8 mouse cellular contexts compared by ENCODE assay signal in the genomic region with DNA sequence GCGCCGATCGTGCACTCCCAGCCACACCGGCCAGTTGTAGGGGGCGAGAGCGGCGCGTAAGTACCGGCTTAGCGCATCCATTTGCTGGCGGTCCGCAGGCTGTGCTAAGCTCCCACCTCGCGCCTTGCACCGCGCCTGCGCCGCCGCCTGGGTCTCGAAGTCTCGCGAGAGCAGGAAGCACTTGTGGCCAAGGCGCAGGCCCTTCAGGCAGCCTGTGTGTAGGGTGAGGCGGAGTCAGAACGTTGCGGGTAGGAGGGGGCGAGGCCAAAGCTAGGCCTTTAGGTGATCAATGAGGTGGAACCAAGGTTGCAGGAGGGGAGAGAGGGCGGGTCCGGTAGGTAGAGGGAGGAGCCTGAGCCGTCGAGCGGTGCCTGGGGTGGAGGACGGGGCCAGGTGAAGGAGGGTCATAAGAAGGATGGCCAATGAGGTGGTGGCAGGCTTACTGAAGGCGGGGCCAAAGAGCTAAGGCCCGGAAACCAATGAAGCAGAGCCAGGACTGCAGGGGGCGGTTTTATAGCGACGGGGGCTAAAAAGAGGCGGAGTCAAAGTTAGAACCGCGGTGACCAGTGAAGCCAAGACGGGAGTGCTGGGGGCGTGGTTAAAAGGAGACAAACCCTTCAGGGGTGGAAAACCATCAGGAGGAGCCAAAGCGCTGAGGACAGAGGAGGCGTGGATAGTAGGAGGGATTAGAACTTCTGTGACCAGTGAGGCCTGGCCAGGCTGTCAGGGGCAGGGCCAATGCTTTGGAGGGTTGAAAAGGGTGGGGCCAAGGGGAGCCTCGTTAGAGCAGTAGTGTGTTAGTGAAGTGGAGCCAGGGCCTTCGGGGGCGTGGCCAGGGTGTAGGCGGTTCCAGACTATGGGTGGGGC. TPM values are rescaled to one million over a fixed set of nuclear protein-coding genes. Genes with fewer than 3 reads are reported as not detected.
DNase-seq lines count a peak whose midpoint lies in the region; ATAC-seq and TF ChIP-seq lines count a peak whose summit lies in the region.

No protein-coding gene starts in this region.

- intact Hi-C loops in heart, postnatal 10 days (cut with DNase I), result loop anchor here (5.0 kb wide), 2 partner anchors 47 to 1617 kb away; a partner anchor contains a TSS

- WGBS in forebrain, embryonic 13.5 days, result under 1% methylated on average over 49 of the region's 49 CpGs
- WGBS in large intestine, adult 2 months, result under 1% methylated on average over 49 of the region's 49 CpGs
- WGBS in liver, postnatal 0 days (ENCODE audit: insufficient replicate concordance), result 2% methylated on average over 48 of the region's 49 CpGs
- WGBS in neural tube, embryonic 14.5 days, result under 1% methylated on average over 49 of the region's 49 CpGs

- H3K9ac ChIP-seq in ES-Bruce4 (ENCODE audit: low read depth, poor library complexity, severe bottlenecking), result peak overlapping the region; percentile 74
- H3K9ac ChIP-seq in forebrain, embryonic 13.5 days, result peak overlapping the region; percentile 96
- H3K9ac ChIP-seq in liver, postnatal 0 days (replicated peaks), result peak overlapping the region; percentile 76
- H3K9ac ChIP-seq in neural tube, embryonic 14.5 days (replicated peaks; ENCODE audit: low read depth, low read length), result peak overlapping the region; percentile 95

- H3K27me3 ChIP-seq in ES-Bruce4 (ENCODE audit: control insufficient read depth, insufficient read depth, low read length, poor library complexity, severe bottlenecking), result no peaks in the 10 kb centered on the region
- H3K27me3 ChIP-seq in forebrain, embryonic 13.5 days, result no peaks in the 10 kb centered on the region
- peaks cover 29% of the 10 kb centered on the region for H3K27me3 ChIP-seq in liver, postnatal 0 days (ENCODE audit: insufficient read depth, low read length)
- no peaks in the 10 kb centered on the region for H3K27me3 ChIP-seq in neural tube, embryonic 14.5 days (ENCODE audit: control insufficient read depth, insufficient read depth, low read length)

- TF ChIP-seq EP300 in ES-Bruce4 (IDR thresholded peaks at IDR 0.05; ENCODE audit: insufficient read depth, low read depth, low read length), result peak; percentile 46; the same call in 1 of the 2 replicates
- TF ChIP-seq EP300 in liver, postnatal 0 days (IDR thresholded peaks at IDR 0.05; ENCODE audit: low read depth), result no peak

- peak; percentile 94 for TF ChIP-seq POLR2A in ES-Bruce4 (IDR thresholded peaks at IDR 0.05; ENCODE audit: insufficient read depth, low read length)

- peaks cover 1% of the 10 kb centered on the region for H3K4me1 ChIP-seq in ES-Bruce4 (ENCODE audit: control insufficient read depth, insufficient read depth, low read length)
- peaks cover 19% of the 10 kb centered on the region for H3K4me1 ChIP-seq in forebrain, embryonic 13.5 days
- H3K4me1 ChIP-seq in liver, postnatal 0 days (ENCODE audit: insufficient read depth), result peaks cover 21% of the 10 kb centered on the region
- peaks cover 8% of the 10 kb centered on the region; the same call in 1 of the 2 replicates for H3K4me1 ChIP-seq in neural tube, embryonic 14.5 days (ENCODE audit: control insufficient read depth, insufficient read depth, low read length)

- DNase-seq in heart, postnatal 10 days, result peak; percentile 97
- peak; percentile 99 for DNase-seq in large intestine, adult 2 months (ENCODE audit: low read depth, low spot score)
- DNase-seq in liver, postnatal 0 days, result peak; percentile 91
- DNase-seq in testis, postnatal 10 days (ENCODE audit: low spot score), result peak; percentile 96

- no peaks in the 10 kb centered on the region for H3K36me3 ChIP-seq in ES-Bruce4 (ENCODE audit: control insufficient read depth, insufficient read depth, low read length, poor library complexity, severe bottlenecking)
- no peaks in the 10 kb centered on the region for H3K36me3 ChIP-seq in forebrain, embryonic 13.5 days (ENCODE audit: poor library complexity, severe bottlenecking)
- H3K36me3 ChIP-seq in liver, postnatal 0 days (replicated peaks; ENCODE audit: insufficient read depth, low read length), result no peaks in the 10 kb centered on the region
- H3K36me3 ChIP-seq in neural tube, embryonic 14.5 days (ENCODE audit: control insufficient read depth, insufficient read depth, low read length), result no peaks in the 10 kb centered on the region

- no peak for TF ChIP-seq CTCF in ES-Bruce4 (IDR thresholded peaks at IDR 0.05; ENCODE audit: low read depth, low read length)
- peak; percentile 23 for TF ChIP-seq CTCF in liver, postnatal 0 days (IDR thresholded peaks at IDR 0.05; ENCODE audit: low read depth)

- peak overlapping the region; percentile 75 for H3K4me3 ChIP-seq in ES-Bruce4 (ENCODE audit: low read depth, low read length)
- peak overlapping the region; percentile 68 for H3K4me3 ChIP-seq in forebrain, embryonic 13.5 days
- peak overlapping the region; percentile 59 for H3K4me3 ChIP-seq in liver, postnatal 0 days (ENCODE audit: low read depth, low read length)
- peak overlapping the region; percentile 70 for H3K4me3 ChIP-seq in neural tube, embryonic 14.5 days (ENCODE audit: low read depth, low read length)

- H3K9me3 ChIP-seq in ES-Bruce4 (replicated peaks; ENCODE audit: control insufficient read depth, insufficient read depth, low read length, poor library complexity, severe bottlenecking), result no peaks in the 10 kb centered on the region
- no peaks in the 10 kb centered on the region for H3K9me3 ChIP-seq in forebrain, embryonic 13.5 days (replicated peaks)
- no peaks in the 10 kb centered on the region for H3K9me3 ChIP-seq in liver, postnatal 0 days (ENCODE audit: low read length)
- no peaks in the 10 kb centered on the region for H3K9me3 ChIP-seq in neural tube, embryonic 14.5 days (ENCODE audit: control insufficient read depth, low read length)

- peak overlapping the region; percentile 60 for H3K27ac ChIP-seq in ES-Bruce4 (ENCODE audit: insufficient read depth, low read length)
- H3K27ac ChIP-seq in forebrain, embryonic 13.5 days, result peak overlapping the region; percentile 95
- H3K27ac ChIP-seq in liver, postnatal 0 days (ENCODE audit: low read depth), result peak overlapping the region; percentile 81
- peak overlapping the region; percentile 92 for H3K27ac ChIP-seq in neural tube, embryonic 14.5 days (ENCODE audit: low read depth, low read length)

- peak overlapping the region; percentile 81 for H3K4me2 ChIP-seq in forebrain, embryonic 13.5 days
- H3K4me2 ChIP-seq in liver, postnatal 0 days (ENCODE audit: low read depth, low read length), result peak overlapping the region; percentile 85
- peak overlapping the region; percentile 84 for H3K4me2 ChIP-seq in neural tube, embryonic 14.5 days (ENCODE audit: low read depth, low read length)

- peak; percentile 90 for ATAC-seq in cerebellum, adult (ENCODE audit: insufficient number of reproducible peaks, low FRiP score, low TSS enrichment)
- ATAC-seq in forebrain, embryonic 13.5 days, result peak; percentile 94
- peak; percentile 94 for ATAC-seq in liver, postnatal 0 days
- ATAC-seq in neural tube, embryonic 14.5 days (ENCODE audit: low read depth), result peak; percentile 93

RNA-seq across cellular contexts. Expression of a gene that starts 1.7 kb away (rescaled TPM):
- 0.75 and 0.87 TPM in 2 replicates for polyA plus RNA-seq in ES-Bruce4 (2011; ENCODE audit: insufficient read depth, insufficient read length, low read depth, missing spikeins)
- polyA plus RNA-seq in forebrain, embryonic 13.5 days (2015; fragmentation: Nextera tagmentation; extraction: Ambion mirVana), result 3.0 and 3.4 TPM in 2 replicates
- 1 to 10 TPM; 1.1 TPM for total RNA-seq in heart, postnatal 10 days (2021)
- polyA plus RNA-seq in large intestine, adult 2 months (2012; rRNA removed), result 1.2 and 1.4 TPM in 2 replicates
- polyA plus RNA-seq in liver, postnatal 0 days (2015; fragmentation: Nextera tagmentation; extraction: Ambion mirVana), result 1.6 and 1.8 TPM in 2 replicates
- polyA plus RNA-seq in neural tube, embryonic 14.5 days (2014; fragmentation: Nextera tagmentation; extraction: Ambion mirVana), result 2.8 and 4.6 TPM in 2 replicates

RNA-seq across cellular contexts. Expression of a gene that starts 5.0 kb away (rescaled TPM):
- polyA plus RNA-seq in ES-Bruce4 (2011; ENCODE audit: insufficient read depth, insufficient read length, low read depth, missing spikeins), result 2.5 and 3.4 TPM in 2 replicates
- 13.2 and 15.1 TPM in 2 replicates for polyA plus RNA-seq in forebrain, embryonic 13.5 days (2015; fragmentation: Nextera tagmentation; extraction: Ambion mirVana)
- 1 to 10 TPM; 1.4 TPM for total RNA-seq in heart, postnatal 10 days (2021)
- polyA plus RNA-seq in large intestine, adult 2 months (2012; rRNA removed), result 0.48 TPM in 2 replicates
- not detected in 2 replicates for polyA plus RNA-seq in liver, postnatal 0 days (2015; fragmentation: Nextera tagmentation; extraction: Ambion mirVana)
- 39.9 and 62.7 TPM in 2 replicates for polyA plus RNA-seq in neural tube, embryonic 14.5 days (2014; fragmentation: Nextera tagmentation; extraction: Ambion mirVana)

RNA-seq across cellular contexts. Expression of a gene that starts 43.8 kb away (rescaled TPM):
- polyA plus RNA-seq in ES-Bruce4 (2011; ENCODE audit: insufficient read depth, insufficient read length, low read depth, missing spikeins), result not detected in 2 replicates
- not detected in 2 replicates for polyA plus RNA-seq in forebrain, embryonic 13.5 days (2015; fragmentation: Nextera tagmentation; extraction: Ambion mirVana)
- total RNA-seq in heart, postnatal 10 days (2021), result not detected
- not detected in 2 replicates for polyA plus RNA-seq in large intestine, adult 2 months (2012; rRNA removed)
- polyA plus RNA-seq in liver, postnatal 0 days (2015; fragmentation: Nextera tagmentation; extraction: Ambion mirVana), result not detected in 2 replicates
- not detected in 2 replicates for polyA plus RNA-seq in neural tube, embryonic 14.5 days (2014; fragmentation: Nextera tagmentation; extraction: Ambion mirVana)

RNA-seq across cellular contexts. Expression of a gene that starts 47.8 kb away (rescaled TPM):
- polyA plus RNA-seq in ES-Bruce4 (2011; ENCODE audit: insufficient read depth, insufficient read length, low read depth, missing spikeins), result not detected in 2 replicates
- 0.14 and 0.21 TPM in 2 replicates for polyA plus RNA-seq in forebrain, embryonic 13.5 days (2015; fragmentation: Nextera tagmentation; extraction: Ambion mirVana)
- total RNA-seq in heart, postnatal 10 days (2021), result not detected
- not detected in 2 replicates for polyA plus RNA-seq in large intestine, adult 2 months (2012; rRNA removed)
- not detected in 2 replicates for polyA plus RNA-seq in liver, postnatal 0 days (2015; fragmentation: Nextera tagmentation; extraction: Ambion mirVana)
- not detected in 2 replicates for polyA plus RNA-seq in neural tube, embryonic 14.5 days (2014; fragmentation: Nextera tagmentation; extraction: Ambion mirVana)

RNA-seq across cellular contexts. Expression of a gene that starts 58.5 kb away (rescaled TPM):
- 76.7 and 89.3 TPM in 2 replicates for polyA plus RNA-seq in ES-Bruce4 (2011; ENCODE audit: insufficient read depth, insufficient read length, low read depth, missing spikeins)
- polyA plus RNA-seq in forebrain, embryonic 13.5 days (2015; fragmentation: Nextera tagmentation; extraction: Ambion mirVana), result 172 and 212 TPM in 2 replicates
- 10 to 100 TPM; 34.9 to 42.1 TPM for total RNA-seq in heart, postnatal 10 days (2021)
- polyA plus RNA-seq in large intestine, adult 2 months (2012; rRNA removed), result 57.0 and 72.3 TPM in 2 replicates
- 18.8 and 20.6 TPM in 2 replicates for polyA plus RNA-seq in liver, postnatal 0 days (2015; fragmentation: Nextera tagmentation; extraction: Ambion mirVana)
- polyA plus RNA-seq in neural tube, embryonic 14.5 days (2014; fragmentation: Nextera tagmentation; extraction: Ambion mirVana), result 164 and 180 TPM in 2 replicates

Comparison
In these comparisons a context has a peak if more than half of its experiments do, and no peak if none do; other contexts are left out.
1. Peak in every context shown above with its lines: DNase-seq, ATAC-seq, H3K4me3 ChIP-seq and H3K27ac ChIP-seq.